Mouse (Mus musculus): ENCODE data around the gene Ugt1a6b.

The Ugt1a6b gene

DNA sequence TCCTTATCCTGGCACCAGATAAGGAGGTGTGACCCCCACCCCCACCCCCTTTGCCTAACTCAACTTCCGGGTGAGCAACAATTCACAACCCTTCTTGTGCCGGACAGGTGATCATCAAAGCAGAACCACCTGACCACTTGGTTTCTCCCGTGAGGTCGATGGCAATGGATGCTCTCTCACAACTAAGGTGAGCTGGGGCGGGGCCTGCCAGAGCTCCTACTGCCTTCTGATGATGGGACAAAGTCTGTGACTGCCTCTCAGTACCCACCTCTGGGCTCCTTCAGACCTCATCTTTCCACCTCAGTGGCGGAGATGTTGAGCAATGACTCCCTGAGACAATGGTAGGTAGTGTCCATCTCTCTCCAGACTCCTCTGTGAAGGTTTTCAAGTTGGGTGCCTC is 142.8 kb downstream of the Ugt1a6b start:
- DNase-seq, result no peak

DNA sequence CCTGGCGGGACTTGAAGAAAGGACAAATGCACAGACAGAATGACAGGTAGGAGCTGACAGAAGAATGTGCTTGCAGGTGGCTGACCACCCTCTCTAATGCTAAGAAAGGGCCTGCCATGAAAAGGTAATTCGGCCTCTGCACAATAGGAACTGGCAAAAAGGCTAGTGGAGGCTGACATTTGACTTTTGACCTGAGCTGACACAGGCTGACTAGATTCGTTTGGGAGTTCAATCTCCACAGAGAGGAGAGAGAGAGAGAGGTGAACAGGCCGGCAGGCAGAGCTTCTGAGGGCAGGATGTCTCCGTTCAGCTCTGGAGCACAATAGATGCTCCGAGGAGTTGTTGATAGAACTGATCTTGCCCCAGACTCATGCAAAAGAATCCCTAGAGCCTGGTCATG is 143.3 kb downstream of the Ugt1a6b start:
- no peak for DNase-seq

DNA sequence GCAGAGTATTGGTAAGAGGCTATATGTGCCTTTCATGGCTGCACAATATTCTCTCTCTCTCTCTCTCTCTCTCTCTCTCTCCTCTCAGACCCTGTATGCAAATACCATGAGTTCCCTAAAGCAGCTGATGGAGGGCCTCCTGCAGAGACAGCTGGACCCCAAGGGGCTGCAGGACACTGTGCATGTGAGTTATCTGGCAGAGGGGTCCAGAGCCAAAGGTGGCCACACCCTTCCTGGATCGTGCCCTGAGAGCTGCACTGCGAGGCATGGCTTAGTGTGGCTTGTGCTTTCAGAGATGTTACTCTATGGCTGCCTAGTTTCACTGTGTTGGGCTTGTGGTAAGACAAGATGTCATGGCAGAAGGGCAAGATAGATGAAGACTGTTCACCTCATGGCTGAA is 144.6 kb downstream of the Ugt1a6b start:
- no peak for DNase-seq

DNA sequence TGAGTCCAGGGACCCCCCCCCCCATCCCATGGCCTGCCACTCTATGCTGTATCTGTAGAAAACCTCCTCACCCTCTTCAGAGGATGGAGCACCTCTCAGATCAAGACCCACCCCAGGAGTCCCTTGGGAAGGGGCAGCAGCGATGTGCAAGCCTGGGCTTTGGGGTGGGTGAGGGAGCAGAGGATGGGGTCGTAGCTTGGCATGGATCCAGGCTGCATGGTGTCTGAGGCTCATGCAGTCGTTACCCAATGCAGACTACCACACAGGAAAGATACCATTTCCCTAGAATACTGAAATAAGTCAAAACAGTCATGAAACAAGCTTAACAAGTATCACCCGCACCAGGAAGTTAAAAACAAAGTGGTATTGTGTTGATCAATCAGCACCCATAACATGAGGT is 145.6 kb downstream of the Ugt1a6b start:
- DNase-seq, result peak in 1 of 2 experiments; percentile 28

DNA sequence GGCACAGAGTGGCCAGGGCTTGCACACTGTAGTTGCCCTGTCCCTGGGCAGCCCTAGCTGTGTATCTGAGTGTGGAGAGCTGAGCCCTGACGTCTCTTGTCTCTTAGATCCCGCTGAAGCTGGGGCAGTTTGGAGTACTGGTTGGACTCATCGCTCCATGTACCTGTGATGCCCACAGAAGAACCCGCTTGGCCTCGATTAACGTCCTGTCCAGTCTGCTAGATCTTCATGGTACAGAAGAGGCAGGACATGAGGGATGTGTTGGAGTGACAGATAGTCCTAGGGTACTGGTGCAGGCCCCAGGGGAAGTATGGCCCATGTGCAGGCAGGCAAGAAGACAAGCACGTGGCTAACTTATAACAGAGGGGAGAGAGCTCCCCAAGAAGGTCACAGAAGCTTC is 146.5 kb downstream of the Ugt1a6b start:
- DNase-seq, result no peak

DNA sequence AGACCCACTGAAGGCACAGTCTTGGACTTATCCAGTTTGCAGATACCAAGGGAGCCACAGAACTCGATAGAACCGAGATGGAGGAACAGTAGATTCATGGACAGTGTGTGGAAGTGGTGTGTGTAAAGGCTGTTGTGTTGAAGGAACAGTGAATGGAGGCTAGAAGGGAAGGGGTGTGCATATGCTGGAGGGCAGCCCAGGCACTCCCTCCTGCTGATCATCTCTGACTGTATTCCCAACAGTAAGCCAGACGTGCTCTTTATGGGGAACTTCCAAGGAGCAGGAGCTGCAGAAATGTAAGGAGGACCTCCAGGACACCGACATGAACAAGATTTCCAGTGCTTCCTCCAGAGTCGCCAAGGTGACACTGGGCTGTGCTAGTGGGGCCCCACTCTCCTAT is 147.0 kb downstream of the Ugt1a6b start:
- DNase-seq, result no peak

DNA sequence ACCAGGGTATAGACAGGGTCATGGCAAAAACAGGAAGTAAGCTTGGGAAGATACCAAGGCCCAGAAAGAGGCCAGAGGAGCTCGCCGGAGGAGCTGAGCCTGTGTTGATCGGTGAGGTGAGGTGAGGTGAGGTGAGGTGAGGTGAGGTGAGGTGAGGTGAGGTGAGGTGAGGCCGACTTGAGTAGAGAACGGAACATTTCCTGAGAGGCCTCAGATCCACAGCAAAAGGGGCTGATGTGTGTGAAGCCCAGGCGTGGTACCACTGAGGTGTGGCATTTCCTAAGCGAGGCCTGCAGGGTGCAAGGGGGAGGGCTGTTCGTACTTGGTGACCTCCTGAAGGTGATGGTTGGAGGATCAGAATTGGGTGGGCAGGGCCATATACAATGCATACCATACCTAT is 150.1 kb downstream of the Ugt1a6b start:
- no peak for DNase-seq

DNA sequence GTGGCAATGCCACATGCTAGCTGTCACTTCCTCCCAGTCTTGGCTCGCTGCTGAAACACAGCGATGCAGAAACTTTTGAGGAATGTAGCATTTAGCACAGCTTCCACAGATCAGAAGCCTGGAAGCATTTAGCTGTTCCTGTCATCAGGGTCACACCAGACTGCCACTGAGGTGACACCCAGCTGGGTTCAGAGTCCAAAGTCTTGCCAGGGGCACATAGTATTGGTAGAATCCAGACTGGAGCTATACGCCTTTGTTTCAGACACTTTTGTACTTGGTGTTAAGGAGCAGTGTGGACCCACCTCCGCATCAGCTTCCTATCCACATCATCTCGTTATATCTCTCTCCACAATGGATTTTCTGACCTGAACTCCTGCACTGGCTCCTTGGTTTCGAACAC is 150.5 kb downstream of the Ugt1a6b start:
- DNase-seq, result no peak

DNA sequence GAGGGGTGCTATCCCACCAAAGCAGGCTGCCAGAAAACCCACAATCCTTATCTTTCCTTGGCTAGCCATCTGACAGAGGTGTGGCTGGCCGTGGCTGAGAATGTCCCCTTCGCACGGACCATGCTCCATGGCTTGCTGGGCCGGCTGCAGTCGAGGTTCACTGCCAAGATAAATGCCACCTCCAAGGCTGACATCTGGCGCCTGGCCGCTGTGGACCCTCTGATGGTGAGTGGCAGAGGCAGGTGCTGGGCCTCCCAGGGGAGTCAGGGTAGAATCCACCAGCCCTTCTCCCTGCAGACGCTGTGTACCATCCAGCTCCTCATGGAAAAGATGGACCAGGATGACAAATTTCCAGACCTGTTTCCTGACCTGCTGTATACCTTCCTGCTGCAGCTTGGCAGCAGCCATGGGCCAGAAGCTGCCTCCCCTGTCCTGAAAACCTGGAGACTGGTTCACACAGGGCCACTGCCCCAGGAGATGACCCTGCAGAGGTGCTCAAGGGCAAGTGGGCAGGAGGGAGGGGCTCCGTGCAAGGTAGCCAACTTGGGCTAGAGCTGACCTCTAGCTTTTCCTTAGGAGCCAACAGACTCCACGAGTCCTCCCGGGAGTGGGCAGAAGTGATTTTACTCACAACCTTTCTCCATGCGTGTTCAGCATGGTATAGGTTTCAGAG is 151.9 kb downstream of the Ugt1a6b start:
- DNase-seq, result peak in 1 of 2 experiments; percentile 38

DNA sequence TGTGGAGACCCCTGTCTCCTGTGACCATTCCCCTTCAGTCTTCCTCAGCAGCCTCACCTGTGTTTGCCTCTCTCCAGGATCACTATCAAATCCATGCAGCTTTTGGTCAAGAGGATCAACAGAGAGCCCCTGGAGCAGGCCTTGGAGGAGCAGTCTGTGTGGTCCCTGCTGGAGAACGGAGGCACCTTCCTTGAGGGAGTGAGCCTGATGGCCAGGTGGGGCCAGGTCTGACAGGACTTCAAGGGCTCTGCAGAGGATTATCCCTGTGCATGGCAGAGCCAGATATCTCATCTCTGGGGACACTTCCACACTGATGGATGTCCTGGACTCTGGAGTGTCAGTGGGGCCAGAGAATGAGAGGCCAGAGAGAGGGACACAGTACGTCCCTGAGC is 152.4 kb downstream of the Ugt1a6b start:
- peak in 1 of 2 experiments; percentile 35 for DNase-seq

DNA sequence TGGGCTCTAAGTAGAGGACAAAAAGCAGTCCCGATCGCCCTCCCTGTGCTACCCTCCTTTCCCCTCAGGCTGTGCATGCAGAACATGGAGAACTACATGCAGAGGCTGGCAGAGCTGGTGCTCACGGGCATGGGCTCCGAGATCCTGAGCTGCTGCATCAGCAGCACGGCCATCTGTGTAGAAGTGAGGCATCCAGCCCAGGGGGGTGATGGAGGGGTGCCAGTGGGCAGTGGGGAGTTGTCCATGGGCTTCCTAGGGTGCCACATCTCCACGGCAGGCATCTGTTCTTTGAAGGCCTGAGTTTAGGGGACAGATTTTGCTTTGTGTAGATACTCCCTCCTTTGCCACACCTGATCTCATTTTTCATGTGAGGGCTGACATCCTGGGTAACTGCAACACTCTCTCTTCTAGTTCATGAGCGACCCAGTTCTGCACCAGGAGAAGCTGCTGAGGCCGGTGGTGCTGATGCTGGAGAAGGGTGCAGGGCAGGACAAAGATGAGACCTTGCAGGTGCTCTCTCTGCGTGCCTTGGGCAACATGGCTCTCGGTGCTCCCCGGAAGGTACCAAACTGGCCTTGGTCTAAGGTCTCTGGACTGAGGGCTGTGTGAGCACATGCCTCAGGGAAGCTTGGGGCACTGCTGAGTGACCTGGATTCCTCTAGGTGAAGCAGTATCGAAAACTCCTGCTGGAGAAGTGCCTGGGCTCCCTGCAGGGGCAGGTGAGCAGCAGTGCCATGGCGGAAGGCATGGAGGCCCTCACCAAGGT is 153.1 kb downstream of the Ugt1a6b start:
- peak; percentile 54 to 62 for DNase-seq

DNA sequence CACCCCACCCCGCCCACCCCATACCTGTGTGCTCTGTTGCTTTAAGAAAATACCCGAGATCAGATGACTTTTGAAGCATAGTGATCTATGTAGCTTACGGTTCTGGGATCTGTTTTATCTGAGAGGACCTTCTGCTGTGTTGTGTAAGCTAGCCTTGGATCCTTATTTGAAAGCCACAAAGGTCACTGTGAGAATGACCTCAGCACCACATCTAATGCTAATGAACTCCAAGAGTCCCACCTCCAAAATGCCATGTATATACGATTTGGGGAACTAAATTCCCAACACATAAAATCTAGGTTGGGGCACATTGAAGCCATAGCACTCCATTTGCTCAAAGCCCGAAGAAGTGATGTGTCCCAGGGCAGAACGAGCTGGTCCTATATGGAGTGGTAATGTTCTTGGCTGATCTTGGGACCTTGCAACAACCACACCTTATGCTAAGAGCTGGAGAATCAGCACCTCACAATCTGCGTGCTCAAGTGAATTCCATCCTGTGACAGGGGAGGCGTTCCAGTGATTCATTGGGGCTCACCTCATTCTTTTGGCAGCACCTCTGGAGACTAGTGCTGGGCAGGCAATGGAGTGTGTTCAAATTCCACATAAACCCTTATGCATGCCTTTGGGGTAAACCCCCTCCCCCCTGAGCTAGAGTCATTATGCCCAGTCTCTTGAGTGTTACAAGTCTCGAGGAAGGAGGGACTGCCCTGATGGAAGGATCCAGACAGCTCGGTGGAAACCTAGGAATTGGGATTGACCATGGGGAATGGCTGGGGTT is 154.0 kb downstream of the Ugt1a6b start:
- DNase-seq, result no peak

DNA sequence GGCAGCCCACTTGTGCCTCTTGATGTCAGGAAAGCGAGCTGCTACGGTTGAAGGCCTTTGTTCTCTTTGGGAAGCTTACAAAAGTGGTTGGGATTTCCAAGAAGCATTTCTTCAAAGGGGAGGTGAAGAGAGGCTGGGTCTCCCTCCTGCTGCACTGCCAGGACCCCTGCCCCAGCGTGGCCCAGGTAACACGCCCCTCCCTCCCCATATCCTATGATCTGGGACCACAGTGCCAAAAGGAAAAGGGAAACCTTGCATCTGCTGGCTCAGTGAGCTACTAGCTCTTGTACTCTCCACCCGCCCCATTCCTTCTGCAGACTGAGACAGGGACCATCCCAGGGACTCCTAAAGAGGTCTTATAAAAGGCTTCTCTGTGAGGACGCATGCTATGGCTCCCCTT is 154.6 kb downstream of the Ugt1a6b start:
- DNase-seq, result no peak

DNA sequence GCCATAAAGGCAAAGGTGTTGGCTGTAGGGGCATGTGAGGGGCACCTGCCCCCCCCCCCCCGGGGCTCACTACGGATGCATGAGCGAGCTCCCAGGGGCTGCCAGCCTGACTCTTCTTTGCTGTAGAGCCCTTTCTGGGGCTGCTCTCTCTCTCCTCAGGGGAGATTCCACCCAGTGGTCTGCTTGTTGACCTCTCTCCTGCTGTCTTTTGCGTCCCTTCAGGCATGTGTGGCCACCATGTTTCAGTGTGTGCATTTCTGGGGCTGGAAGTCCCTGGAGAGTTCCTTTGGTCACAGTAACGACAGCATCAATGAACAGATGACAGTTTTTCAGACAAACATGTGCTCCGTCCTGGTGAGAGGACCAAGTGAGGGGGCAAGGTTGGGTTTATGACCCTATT is 155.3 kb downstream of the Ugt1a6b start:
- peak in 1 of 2 experiments; percentile 32 for DNase-seq

DNA sequence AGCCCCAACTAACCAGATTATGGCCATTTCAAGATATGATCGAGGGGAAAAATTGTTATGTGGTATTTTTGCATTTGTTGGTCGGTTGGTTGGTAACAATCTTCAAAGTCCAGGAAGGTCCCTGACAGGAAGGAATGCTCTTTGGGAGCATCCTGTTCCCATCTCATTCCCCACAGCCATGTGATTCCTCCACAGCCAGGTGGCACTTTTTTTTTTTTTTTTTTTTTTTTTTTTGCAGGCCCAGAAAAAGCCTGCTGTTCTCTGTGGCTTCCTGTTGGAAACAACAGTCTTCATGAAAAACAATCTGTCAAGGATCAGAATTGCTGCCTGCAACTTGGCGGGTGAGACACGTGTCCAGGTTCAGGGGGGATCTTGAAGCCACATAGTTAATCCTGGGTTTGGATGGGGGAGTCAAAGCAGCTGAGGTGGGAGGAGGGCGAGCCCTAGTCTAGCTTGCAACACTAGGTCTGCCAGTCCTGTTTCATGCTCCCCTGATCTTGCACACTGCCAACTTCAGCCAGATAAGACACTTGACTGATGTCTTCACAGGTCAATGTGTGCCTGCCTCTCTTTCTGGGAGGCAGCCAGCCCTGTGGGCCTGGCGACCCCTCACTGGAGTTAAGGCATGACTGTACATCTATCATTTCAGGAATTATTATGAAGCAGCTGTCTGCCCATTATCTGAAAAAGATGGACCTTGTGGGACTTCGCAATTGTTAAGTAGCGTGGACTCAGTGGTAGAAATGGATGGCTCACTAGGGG is 156.0 kb downstream of the Ugt1a6b start:
- DNase-seq, result peak; percentile 42 to 55

DNA sequence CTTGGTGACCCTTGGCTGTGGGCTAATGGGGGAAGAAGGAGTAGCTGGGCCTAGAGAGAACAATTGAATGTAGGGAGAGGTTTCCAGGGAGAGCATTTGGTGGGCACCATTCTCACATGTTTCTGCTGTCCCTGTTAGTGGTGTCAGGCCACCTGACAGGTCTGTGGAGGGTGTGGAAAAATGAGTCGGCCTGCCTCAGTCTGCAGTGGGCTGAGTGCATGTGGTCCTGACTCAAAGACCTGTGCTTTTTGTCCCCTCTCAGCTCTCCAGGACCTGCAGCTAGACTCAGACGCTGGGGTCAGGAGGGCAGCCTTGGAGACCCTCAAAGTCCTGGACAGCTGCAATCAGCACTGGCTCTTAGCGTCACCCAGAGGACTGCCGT is 156.6 kb downstream of the Ugt1a6b start:
- peak in 1 of 2 experiments; percentile 29 for DNase-seq

DNA sequence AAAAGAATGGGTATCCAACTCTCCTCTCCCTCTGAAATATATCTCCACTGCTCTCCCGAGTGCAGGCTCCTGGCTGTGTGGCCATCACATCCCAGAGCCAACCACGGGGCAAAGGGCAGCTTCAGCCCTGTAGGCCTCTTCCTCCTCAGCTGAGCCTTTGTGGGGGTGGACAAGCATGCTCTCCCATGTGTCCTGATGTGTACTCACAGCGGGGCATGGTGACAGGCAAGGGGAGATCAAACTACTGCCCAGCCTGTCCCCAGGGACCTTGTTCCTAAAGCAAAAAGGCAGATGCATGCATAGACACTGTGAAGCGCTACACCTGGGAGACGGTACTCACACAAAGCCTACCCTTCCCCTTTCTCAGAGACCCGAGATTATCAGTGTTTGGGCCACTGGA is 157.1 kb downstream of the Ugt1a6b start:
- DNase-seq, result peak in 1 of 2 experiments; percentile 51

DNA sequence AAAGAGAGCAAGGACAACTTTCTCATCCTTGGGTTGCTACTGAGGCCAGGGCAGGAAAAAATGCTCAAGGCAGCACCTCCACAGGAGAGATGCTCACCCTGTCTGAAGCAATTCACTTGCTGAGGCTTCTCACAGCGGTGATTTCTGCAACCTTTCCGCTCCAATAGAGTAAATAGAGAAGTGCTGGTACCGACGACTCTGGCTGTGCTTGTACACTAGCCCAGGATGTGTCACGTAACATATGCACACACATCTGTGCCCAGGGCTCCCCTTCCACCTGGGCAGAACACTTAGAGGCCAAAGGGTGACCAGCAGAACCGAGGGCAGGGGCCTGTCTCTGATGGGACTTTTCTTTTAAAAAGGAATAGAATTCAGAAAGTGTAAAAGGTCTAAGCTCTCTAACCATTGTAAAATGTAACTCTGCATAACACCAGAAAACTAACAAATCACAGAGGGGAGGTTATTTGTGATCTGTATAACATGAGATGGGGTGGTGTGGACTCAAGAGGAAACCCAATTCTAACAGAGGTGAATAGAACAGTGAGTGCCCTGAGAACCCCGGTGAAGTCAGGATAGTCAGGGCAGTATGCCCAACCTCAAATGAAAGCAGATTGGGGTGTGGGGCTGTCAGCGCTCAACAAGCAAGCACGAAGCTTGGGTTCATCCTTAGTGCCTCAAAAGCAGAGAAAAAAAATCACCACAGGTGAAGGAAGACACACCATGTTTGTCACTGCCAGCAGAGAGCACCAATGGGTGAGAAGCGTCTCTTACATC is 157.7 kb downstream of the Ugt1a6b start:
- DNase-seq, result no peak

DNA sequence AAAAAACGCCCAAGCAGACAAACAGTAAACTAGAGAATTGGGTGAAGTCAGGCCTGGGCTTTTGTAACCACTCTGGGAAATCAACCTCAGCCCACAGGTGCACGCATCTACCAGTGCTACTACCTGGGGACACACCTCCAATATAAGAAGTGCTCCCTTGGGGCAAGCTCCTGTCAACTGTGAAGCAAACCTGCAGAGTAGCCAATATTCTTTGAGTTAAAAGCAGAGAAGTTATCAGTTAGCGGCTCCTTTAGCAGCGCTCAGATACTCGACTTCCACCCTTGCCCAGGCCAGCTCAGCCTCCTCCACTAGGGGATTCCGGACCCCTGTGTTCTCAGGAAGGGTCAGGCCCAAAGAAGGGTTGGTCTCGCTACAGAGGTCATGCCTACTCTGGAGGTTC is 158.7 kb downstream of the Ugt1a6b start:
- no peak for DNase-seq

DNA sequence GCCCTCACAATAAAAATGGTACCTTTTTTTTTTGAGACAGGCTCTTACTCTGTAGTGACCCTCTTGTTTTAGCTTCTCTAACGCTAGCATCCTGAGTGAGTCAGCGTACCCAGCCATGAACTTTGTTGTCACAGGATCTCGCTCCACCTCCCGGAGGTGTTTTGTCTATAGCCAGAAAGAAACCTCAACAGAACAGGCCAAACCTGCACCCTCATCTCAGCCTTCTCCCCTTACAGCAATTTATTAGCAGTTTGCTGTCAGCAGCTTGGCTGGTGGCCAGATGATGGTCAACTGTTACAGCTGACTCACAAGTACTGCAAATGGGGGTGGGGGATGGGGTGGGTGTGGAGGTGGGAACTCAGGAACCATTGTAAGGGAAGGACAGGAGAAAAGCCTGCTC is 159.2 kb downstream of the Ugt1a6b start:
- DNase-seq, result peak in 1 of 2 experiments; percentile 57

DNA sequence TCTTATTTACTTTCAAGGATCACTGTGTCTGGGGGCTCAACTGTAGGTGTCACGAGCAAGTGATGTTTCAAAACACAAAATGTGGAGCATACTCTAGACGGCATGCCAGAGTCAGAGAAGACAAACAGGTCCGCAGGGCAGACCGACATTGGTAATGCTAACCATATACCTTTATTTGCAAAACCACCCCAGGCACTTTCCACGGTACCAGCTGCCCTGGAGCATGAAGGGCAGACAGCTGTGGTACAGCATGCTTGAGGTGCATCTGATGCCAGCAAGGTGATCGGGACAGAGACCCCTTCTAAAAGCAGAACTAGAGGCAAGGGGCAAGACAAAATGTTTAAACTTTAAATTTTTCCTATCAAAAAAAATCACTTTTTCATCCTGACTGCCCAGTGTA is 159.9 kb downstream of the Ugt1a6b start:
- DNase-seq, result no peak

DNA sequence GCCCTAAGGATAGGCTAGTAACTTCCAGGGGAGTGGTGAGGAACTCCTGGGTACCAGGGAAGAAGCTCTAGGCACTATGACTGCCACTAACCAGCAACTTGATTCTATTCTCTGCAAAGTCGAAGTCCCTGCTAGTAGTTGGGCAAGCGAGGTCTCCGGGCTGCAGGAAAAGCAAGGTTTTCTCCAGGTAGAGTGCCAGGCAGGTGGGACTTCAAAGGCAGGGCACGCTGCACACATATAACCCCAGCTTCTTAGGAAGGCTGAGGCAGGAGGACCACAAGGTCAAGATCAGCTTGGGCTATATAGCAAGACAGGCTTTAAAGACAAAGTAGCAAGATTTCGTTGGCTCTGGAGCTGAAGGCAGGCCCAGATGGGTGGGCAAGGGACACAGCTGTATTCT is 160.7 kb downstream of the Ugt1a6b start:
- no peak for DNase-seq
